Mouse (Mus musculus) heart, embryonic 15.5 days (tissue): ENCODE data around the gene Hk1. TPM values are rescaled to one million over a fixed set of nuclear protein-coding genes. Genes with fewer than 3 reads are reported as not detected.

Experiments
- polyA plus RNA-seq: library from polyadenylated mRNA; unstranded; fragments of >200 nt; fragmentation: Nextera tagmentation; extraction: Ambion mirVana; gene quantifications from 2 replicates; pipeline ENCODE4 v1.2.1, GENCODE M21; 2015

Gene Hk1
- polyA plus RNA-seq, 1 experiment from 2014 or later: 190 TPM

Other genes starting within 250 kb of the Hk1 start
- not detected in 2 replicates for gene Neurog3, start 246.8 kb downstream of the Hk1 start, polyA plus RNA-seq
- 3.0 and 3.9 TPM in 2 replicates for gene Fam241b, start 236.0 kb downstream of the Hk1 start, polyA plus RNA-seq
- 8.9 and 15.3 TPM in 2 replicates for gene Tspan15, start 148.7 kb downstream of the Hk1 start, polyA plus RNA-seq
- gene Tacr2, start 127.5 kb downstream of the Hk1 start, polyA plus RNA-seq: 0.14 TPM in 1 of 2 replicates, not detected in the other
- 0.13 and 0.30 TPM in 2 replicates for gene Hkdc1, start 42.6 kb upstream of the Hk1 start, polyA plus RNA-seq
- 0.48 and 0.57 TPM in 2 replicates for gene 4930507D05Rik, start 69.6 kb upstream of the Hk1 start, polyA plus RNA-seq
- 23.7 and 27.0 TPM in 2 replicates for gene Supv3l1, start 69.8 kb upstream of the Hk1 start, polyA plus RNA-seq
- 66.7 and 71.3 TPM in 2 replicates for gene Vps26a, start 106.9 kb upstream of the Hk1 start, polyA plus RNA-seq
- gene Srgn, start 147.5 kb upstream of the Hk1 start, polyA plus RNA-seq: 11.7 and 21.5 TPM in 2 replicates
- 28.0 and 32.2 TPM in 2 replicates for gene Kif1bp, start 198.5 kb upstream of the Hk1 start, polyA plus RNA-seq
- gene Ddx21, start 222.4 kb upstream of the Hk1 start, polyA plus RNA-seq: 9.7 and 11.1 TPM in 2 replicates